Mouse (Mus musculus): ENCODE measurements around the gene Tox2. TPM values are rescaled to one million over a fixed set of nuclear protein-coding genes. Genes with fewer than 3 reads are reported as not detected.

The Tox2 gene
- total RNA-seq, 2 experiments from 2014 or later, result 0.20 TPM; not detected in 1

- no peak for DNase-seq
- intact Hi-C loops (cut with DNase I), result no loop called here
Measured at GRCm38 (mm10) chr2:163248912-163249311, 46.0 kb downstream of the Tox2 start.

DNA sequence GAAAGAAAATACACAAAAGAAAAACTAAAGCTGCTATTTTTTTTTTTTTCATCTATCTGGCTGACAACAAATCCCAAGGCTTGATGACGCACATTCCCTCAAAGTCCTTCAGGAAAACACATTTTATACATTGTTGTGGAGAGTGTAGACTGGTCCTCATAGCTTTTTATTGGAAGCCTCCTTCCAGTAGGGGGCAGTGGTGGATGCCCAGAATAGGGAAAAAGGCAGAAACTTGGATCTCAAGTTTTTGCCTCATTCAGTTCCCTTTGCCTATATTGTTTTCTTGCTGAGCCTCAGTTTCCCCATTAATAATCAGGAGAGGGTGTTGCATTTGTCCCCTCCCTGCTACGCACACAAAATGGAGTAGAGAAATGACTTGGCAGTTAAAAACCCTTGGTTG, 49.7 kb downstream of the Tox2 start:
- intact Hi-C loops (cut with DNase I), result no loop called here
- no peak for DNase-seq

DNA sequence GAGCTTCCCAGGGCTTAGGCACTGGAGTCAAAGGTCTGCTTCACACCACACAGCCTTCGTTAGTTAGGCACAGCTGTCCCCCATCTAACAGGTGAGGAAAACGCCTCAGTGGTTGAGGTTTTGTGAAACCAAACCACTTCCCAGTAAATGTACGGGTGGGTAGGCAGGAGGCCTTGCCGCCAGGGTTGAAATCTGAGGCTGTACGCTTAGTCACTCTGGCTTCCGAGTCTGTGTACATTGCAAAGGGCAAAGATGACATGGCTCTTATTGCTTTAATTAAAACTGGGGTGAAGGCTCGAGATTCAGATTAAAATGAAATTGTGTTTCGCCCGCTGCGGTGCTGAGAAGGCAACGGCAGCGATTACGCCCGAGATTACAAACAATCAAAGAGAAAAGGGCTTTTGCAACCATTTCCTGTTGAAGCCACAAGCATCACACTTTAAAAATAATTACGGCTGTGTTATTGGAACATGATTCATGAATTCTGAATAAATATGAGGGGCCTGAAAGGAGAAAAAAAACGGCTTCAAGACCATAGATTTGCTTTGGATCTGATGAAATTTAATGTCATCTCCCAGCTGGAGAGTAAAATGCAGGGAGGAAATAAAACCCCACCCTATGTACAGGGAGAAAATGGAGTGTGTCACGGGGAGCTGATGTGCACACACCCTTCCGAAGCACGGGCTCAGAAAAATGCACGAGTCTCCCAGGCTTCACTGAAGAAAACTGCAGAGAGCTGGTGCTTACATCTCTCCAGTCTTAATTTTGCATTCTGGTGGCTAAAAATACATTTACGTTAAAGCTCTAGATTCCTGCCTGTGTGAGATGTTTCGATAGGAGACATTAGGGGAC, 50.5 kb downstream of the Tox2 start:
- intact Hi-C loops (cut with DNase I), result no loop called here
- no peak for DNase-seq

GRCm38 (mm10) chr2:163254228-163254627, 51.3 kb downstream of the Tox2 start:
- intact Hi-C loops (cut with DNase I), result no loop called here
- DNase-seq, result no peak

DNA sequence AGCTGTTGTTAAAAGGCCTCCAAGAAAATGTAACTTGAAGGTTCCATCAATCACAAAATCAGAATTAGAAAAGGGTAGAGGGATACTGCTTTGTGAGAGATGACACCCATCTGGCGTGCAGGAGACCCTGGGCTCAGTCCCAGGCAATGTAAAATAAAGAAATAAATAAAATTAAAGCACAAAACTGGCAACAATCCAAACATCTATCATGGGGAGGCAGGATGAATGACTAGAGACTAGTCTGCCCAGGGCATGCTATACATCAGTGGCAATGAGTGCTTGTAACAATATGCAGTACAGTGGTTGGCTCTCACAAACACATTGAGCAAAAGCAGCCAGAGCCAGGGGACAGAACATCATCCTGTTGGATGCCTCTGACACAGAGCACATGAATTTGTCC, 53.8 kb downstream of the Tox2 start:
- DNase-seq, result no peak

DNA sequence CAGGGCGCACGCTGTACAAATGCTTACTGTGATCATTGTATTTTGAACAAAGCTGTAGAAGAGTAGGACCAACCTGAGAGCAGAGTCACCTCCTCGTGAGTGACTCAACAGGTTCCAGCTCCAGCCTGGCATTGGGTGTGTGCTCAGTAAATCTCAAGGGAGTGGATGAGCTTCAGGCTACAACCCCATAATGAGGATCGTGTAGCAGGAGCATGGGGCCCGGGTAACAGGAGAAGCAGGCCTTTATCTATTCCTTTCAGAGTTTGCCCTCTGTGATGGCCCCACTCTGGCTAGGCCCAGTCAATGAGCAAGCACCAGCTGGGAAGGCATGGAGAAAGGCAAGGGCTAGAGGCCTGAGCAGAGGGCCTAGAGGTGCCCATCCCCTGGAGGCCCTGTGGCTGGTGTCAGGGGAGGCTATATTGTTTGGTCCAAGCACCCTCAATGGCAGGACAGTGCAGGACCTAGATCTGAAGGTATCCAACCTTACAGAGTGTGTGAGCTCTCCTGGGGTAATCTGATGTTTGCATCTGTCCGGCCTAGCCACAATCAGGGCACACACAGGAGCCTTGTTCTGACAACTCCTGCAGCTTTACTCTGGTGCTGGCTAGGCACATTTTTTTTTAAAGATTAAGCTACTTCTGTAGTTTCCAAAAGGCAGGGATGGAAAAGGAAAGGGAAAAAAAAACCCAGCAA, 58.6 kb downstream of the Tox2 start:
- no peak for DNase-seq
- intact Hi-C loops (cut with DNase I), result no loop called here

More for the DNA sequence above, 53.8 kb downstream of the Tox2 start:
- intact Hi-C loops (cut with DNase I), result no loop called here

- no peak for DNase-seq
- intact Hi-C loops (cut with DNase I), result no loop called here
Measured at GRCm38 (mm10) chr2:163262055-163262420, 59.1 kb downstream of the Tox2 start.

DNA sequence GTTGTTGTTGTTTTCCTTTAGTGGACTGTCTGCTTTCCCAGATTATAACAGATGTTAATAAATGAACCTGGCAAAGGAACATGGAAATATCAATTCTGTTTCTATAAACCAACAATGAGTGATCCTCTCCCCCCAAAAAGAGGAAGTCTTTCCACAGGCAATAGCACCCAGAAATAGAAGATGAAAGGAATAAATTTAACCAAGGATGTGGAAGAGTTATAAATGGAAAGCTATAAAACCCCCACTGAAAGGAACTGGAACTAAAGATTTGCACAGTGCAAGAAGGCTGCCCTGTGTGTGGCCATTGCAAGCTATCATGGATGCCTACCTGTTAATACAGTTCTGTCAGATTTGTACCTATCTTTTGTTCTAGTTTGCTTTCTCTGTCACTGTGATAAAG, 64.2 kb downstream of the Tox2 start:
- intact Hi-C loops (cut with DNase I), result no loop called here
- DNase-seq, result no peak

DNA sequence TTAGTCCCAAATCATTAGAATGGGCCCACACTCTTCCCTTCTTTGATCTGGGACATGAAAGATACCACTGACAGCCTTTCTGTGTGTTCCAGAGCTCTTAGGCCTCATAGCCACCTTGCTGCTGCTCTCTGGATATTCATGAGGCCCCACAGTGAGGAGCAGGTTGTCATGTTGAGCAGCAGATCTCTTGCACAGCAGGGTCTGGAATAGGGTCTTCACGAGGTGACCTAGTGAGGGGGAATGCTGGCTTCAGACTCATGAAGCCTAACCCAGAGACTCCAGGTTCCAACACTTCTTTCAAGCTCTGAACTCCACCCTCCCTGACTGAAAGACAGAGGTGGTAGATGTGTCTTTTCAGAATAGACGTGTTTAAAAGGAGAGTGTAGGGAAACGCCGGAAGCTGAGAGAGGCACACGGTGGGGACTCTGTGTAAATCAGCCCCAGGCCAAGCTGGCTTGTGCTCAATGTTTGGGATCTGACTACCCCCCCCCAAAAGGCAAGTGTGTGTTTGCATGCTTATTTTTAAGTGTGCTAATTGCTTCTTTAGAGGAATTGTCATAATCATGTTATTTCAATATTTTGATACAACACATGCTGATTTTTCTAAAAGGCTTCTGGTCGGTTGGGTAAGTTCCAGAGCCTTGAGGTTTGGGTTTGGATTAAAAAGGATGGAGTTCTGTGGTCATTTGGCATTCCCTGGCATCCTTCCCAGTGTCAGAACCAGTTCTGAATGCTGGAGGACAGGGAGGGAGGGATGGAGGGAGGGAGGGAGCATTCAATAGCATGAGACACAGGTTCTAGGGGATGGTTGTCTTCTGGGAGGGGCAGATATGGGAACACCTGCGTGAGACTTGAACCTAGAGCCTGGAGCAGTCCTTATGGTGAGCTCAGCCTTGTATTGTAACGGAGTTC, 68.9 kb downstream of the Tox2 start:
- no peak for DNase-seq
- intact Hi-C loops (cut with DNase I), result loop anchor here (5.0 kb wide), 1 partner anchor 130 kb away; no protein-coding TSS in a partner anchor

- intact Hi-C loops (cut with DNase I), result loop anchor here (5.0 kb wide), 1 partner anchor 128 kb away; no protein-coding TSS in a partner anchor
- no peak for DNase-seq
Measured at GRCm38 (mm10) chr2:163273815-163274214, 70.9 kb downstream of the Tox2 start.

GRCm38 (mm10) chr2:163275986-163276385, 73.1 kb downstream of the Tox2 start:
- intact Hi-C loops (cut with DNase I), result loop anchor here (5.0 kb wide), 1 partner anchor 51 kb away; no protein-coding TSS in a partner anchor
- DNase-seq, result no peak

DNA sequence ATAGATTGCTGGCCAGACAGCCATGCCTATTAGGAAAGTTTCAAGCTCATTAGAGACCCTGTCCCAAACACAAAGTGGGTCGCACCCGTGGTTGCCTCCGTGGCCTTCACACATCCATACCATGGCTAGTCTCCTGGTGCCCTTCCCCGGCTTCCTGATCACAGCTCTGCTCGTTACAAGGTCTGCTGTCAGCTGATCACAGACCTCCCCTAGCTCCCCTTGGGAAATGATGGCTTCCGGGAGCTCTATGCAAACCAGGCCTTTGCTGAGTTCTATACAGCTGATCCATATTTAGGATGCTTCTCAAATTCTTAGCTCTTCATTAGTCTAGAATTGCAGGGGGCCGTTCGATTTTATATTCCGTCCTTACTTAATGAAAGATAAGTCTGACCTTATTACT, 75.1 kb downstream of the Tox2 start:
- intact Hi-C loops (cut with DNase I), result loop anchor here (5.0 kb wide), 1 partner anchor 49 kb away; no protein-coding TSS in a partner anchor
- DNase-seq, result no peak

GRCm38 (mm10) chr2:163280636-163281322, 77.9 kb downstream of the Tox2 start:
- DNase-seq, result no peak
- intact Hi-C loops (cut with DNase I), result no loop called here

- intact Hi-C loops (cut with DNase I), result no loop called here
Measured at GRCm38 (mm10) chr2:163284856-163285255, 81.9 kb downstream of the Tox2 start.

GRCm38 (mm10) chr2:163285335-163285734, 82.4 kb downstream of the Tox2 start:
- no peak for DNase-seq
- intact Hi-C loops (cut with DNase I), result no loop called here

More at GRCm38 (mm10) chr2:163284856-163285255, 81.9 kb downstream of the Tox2 start:
- no peak for DNase-seq

DNA sequence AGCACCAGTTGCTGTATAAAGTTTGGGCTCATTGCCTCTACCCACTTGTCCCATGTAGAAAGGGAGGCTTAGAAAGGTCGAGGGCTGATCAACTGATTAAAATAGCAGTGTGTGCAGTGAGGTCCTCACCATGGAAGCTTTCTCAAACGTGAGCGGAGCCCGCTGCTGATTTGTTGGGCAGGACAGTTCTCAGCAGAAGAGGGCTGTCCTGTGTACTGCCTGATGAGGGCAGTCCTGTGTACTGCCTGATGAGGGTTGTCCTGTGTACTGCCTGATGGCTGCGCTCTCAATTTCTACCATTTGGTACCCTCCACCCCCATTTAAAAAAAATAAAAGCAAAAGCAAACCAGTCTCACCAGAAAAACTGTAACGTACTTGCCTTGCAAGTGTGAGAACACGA, 82.8 kb downstream of the Tox2 start:
- no peak for DNase-seq
- intact Hi-C loops (cut with DNase I), result no loop called here

- intact Hi-C loops (cut with DNase I), result no loop called here
Measured at GRCm38 (mm10) chr2:163288881-163289379, 86.0 kb downstream of the Tox2 start.

DNA sequence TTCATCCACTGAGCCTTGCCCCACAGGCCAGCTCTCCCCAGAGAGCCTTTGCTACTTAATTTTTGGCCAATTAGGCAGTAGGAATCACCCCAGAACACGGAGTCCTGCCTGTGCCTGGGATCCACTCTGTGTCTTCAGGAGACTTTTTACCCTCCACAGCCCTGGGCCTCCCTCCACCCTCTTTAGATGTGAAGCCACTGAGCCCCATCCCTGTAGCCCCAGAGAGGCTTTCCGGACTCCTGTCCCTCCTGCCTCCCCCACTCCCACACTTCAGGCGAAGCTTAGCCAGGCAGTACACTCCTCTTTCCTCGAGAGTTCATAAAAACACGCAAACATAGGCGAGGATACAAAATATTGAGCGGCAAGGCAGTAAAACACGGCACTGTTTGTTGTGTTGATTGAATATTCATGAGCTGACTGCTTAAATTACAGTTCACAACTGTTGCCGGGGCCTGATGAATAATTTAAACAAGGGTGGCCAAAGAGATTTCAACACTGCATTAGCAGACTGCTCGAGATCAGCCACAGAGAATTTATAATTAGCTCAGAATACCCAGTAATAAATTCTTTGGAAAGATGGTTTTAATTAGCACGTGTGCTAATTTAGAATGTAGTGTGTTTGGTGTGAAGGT, 94.2 kb downstream of the Tox2 start:
- intact Hi-C loops (cut with DNase I), result no loop called here
- DNase-seq, result no peak

More at GRCm38 (mm10) chr2:163288881-163289379, 86.0 kb downstream of the Tox2 start:
- no peak for DNase-seq

Measured in gastrocnemius, postnatal 36 days (tissue).